Comparison of ENCODE assay signal across 8 mouse cellular contexts in the genomic region with DNA sequence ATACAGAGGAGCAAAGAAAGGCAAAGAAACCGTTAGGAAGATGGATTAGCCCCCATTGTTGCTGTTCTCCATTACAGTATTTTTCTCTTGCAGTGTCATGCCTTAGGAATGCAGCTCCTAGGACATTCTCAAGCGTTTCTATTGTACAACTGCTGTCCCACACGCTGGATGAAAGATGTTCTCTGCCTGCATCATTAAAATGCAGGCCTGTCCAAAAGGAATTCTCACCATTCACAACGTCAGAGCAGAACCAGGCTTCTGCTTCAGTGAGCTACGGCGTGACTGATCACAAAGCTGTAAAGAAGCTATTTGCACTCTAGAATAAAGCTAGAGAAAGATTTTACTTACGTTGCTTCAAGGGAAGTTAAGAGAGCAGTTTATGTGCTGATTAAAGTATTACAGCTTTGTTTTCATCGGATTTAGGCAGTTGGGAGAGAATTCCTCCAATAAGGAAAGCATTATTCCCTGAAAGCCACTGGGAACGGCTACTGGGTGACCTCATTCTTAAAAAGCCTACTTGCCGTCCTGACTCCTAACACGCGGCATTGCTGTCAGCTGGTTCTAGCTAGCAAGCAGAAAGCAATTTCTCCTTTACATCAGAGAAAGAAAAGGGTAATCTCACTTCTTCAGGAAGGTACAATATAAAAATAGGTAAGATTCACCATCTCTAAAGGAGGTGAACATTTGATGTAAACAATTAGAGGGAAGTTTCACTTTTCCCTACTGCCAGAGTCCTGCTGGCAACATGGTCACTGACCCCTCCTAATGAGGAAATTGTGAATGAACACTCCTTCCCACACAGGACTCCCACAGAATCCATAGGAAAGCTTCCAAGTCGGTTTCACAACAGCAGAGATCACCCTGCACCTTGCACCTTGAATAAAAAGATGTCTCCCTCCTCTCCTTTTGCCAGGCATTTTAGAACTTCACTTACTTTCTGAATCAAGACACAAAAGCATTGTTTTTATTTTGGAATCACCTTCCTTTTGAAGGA. TPM values are rescaled to one million over a fixed set of nuclear protein-coding genes. Genes with fewer than 3 reads are reported as not detected.
DNase-seq lines count a peak whose midpoint lies in the region; ATAC-seq and TF ChIP-seq lines count a peak whose summit lies in the region.

No protein-coding gene starts in this region.

- peak overlapping the region; percentile 81 for H3K27ac ChIP-seq in gastrocnemius, adult 2 months
- H3K27ac ChIP-seq in forebrain, embryonic 13.5 days = peak overlapping the region; percentile 86

- no peak for TF ChIP-seq CTCF in gastrocnemius, adult 2 months (IDR thresholded peaks at IDR 0.05)

- intact Hi-C loops in gastrocnemius, adult 2 months (cut with DNase I) = no loop called here

- H3K4me2 ChIP-seq in forebrain, embryonic 13.5 days = peak overlapping the region; percentile 33

- no peaks in the 10 kb centered on the region for H3K9me3 ChIP-seq in forebrain, embryonic 13.5 days (replicated peaks)

- H3K27me3 ChIP-seq in forebrain, embryonic 13.5 days = no peaks in the 10 kb centered on the region

- H3K4me1 ChIP-seq in forebrain, embryonic 13.5 days = peaks cover 28% of the 10 kb centered on the region

- ATAC-seq in forebrain, embryonic 13.5 days = peak; percentile 89

- no peak overlapping the region; the same call in 1 of the 2 replicates for H3K4me3 ChIP-seq in gastrocnemius, adult 2 months
- no peak overlapping the region for H3K4me3 ChIP-seq in forebrain, embryonic 13.5 days

- 6% methylated on average over 13 of the region's 13 CpGs for WGBS in forebrain, embryonic 13.5 days

- H3K36me3 ChIP-seq in forebrain, embryonic 13.5 days (ENCODE audit: poor library complexity, severe bottlenecking) = peaks cover 70% of the 10 kb centered on the region

- peak overlapping the region; percentile 17; the same call in 1 of the 2 replicates for H3K9ac ChIP-seq in forebrain, embryonic 13.5 days

- no peak for DNase-seq in gastrocnemius, adult 2 months
- DNase-seq in gastrocnemius, adult 8-10 months (ENCODE audit: low spot score in 2 of 2) = no peak
- peak; percentile 92 for DNase-seq in Muller cell, postnatal 12 days (ENCODE audit: inconsistent ontology term)
- peak; percentile 85 for DNase-seq in mesoderm, embryonic 11.5 days (ENCODE audit: low read depth, low spot score)
- no peak for DNase-seq in urinary bladder, adult 2 months (ENCODE audit: low spot score)
- no peak for DNase-seq in ovary, postnatal 10 days (ENCODE audit: low spot score)
- no peak for DNase-seq in left cerebral cortex, adult 9 months (ENCODE audit: low spot score in 2 of 2)

RNA-seq across cellular contexts. Expression of gene Kif1b, which starts 51.9 kb away (rescaled TPM):
- total RNA-seq in gastrocnemius, adult 2 months (2021) = 100 to 1,000 TPM; 256 to 358 TPM
- 100 to 1,000 TPM; 281 to 318 (median 297) TPM for total RNA-seq in gastrocnemius, adult 8-10 months (2022)
- polyA plus RNA-seq in forebrain, embryonic 13.5 days (2015; fragmentation: Nextera tagmentation; extraction: Ambion mirVana) = 136 TPM in 2 replicates
- 39.7 and 42.1 TPM in 2 replicates for polyA plus RNA-seq in urinary bladder, adult 2 months (2012; rRNA removed)

Comparison
In these comparisons a context has a peak if more than half of its experiments do, and no peak if none do; other contexts are left out.
1. DNase-seq: peak in Muller cell, postnatal 12 days (single experiment) and mesoderm, embryonic 11.5 days (single experiment); none in gastrocnemius, adult 2 months (single experiment), gastrocnemius, adult 8-10 months (0 of 2), urinary bladder, adult 2 months (single experiment), ovary, postnatal 10 days (single experiment) and left cerebral cortex, adult 9 months (0 of 2).